In the genomic region with DNA sequence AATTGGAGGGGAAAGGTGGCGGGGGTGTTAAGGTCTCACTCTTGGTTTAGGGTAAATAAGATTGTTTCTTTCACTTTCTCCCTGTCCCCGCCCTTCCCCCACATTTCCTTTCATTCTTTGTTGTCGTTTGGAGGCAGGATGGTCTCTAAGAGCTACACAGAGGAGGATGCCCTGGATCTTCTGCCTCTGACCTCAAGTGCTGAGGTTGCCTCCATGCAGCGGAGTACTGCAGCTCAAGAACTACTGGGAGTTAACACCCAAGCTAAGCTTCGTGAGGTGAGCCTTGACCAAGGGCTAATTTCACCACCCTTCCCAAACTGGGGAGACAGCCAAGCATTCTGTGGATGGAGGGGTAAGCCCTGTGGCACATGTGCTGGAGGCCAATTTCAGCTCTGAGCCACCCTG, we compare ENCODE assay signal across 8 mouse cellular contexts. TPM values are rescaled to one million over a fixed set of nuclear protein-coding genes. Genes with fewer than 3 reads are reported as not detected.
DNase-seq lines count a peak whose midpoint lies in the region; ATAC-seq and TF ChIP-seq lines count a peak whose summit lies in the region.

No protein-coding gene starts in this region.

- TF ChIP-seq CTCF in Patski (IDR thresholded peaks at IDR 0.05), result no peak

- no peak for DNase-seq in kidney, postnatal 14 days
- DNase-seq in Patski (ENCODE audit: low read depth, low spot score), result peak; percentile 43
- no peak for DNase-seq in limb, embryonic 10.5 days (ENCODE audit: low spot score)
- DNase-seq in splenic B cell, adult 2 months (ENCODE audit: low read depth, low spot score), result peak; percentile 36
- no peak for DNase-seq in neural tube, embryonic 10.5 days (ENCODE audit: extremely low spot score, low spot score)

- H3K27me3 ChIP-seq in kidney, embryonic 15.5 days, result no peaks in the 10 kb centered on the region
- no peaks in the 10 kb centered on the region for H3K27me3 ChIP-seq in Patski
- H3K27me3 ChIP-seq in limb, embryonic 10.5 days (ENCODE audit: low read depth, poor library complexity, severe bottlenecking), result peaks cover 12% of the 10 kb centered on the region; the same call in 1 of the 2 replicates
- no peaks in the 10 kb centered on the region for H3K27me3 ChIP-seq in splenic B cell, adult 2 months (ENCODE audit: control insufficient read depth, insufficient read depth, low read length, poor library complexity, severe bottlenecking)
- no peaks in the 10 kb centered on the region for H3K27me3 ChIP-seq in forebrain, embryonic 16.5 days (replicated peaks; ENCODE audit: control insufficient read depth, insufficient read depth, low read length)

- in situ Hi-C loops in Patski (cut with MboI; ENCODE audit: low pct_unique_long_range_greater_than_20kb), result loop anchor here (5.0 kb wide), 1 partner anchor 55 kb away; no protein-coding TSS in a partner anchor

- peaks cover 72% of the 10 kb centered on the region for H3K4me1 ChIP-seq in kidney, embryonic 15.5 days
- peaks cover 48% of the 10 kb centered on the region for H3K4me1 ChIP-seq in limb, embryonic 10.5 days
- H3K4me1 ChIP-seq in forebrain, embryonic 16.5 days (replicated peaks; ENCODE audit: control insufficient read depth, insufficient read depth, low read length), result peaks cover 14% of the 10 kb centered on the region

- no peak for ATAC-seq in kidney, embryonic 15.5 days (replicated peaks; ENCODE audit: low FRiP score)
- ATAC-seq in Patski, result no peak
- ATAC-seq in cerebellum, adult (ENCODE audit: insufficient number of reproducible peaks, low FRiP score, low TSS enrichment), result no peak
- no peak for ATAC-seq in forebrain, embryonic 16.5 days

- no peak overlapping the region for H3K4me2 ChIP-seq in kidney, embryonic 15.5 days
- no peak overlapping the region for H3K4me2 ChIP-seq in forebrain, embryonic 16.5 days (ENCODE audit: low read length)

- CTCF ChIA-PET in Patski (lab: Charles Lee), result interaction anchor here (1.0 to 3.7 kb wide), 7 partner anchors 11 to 122 kb away, joined by 3 to 18 read pairs (median 3); no protein-coding TSS in a partner anchor

- no peaks in the 10 kb centered on the region for H3K9me3 ChIP-seq in kidney, embryonic 15.5 days (replicated peaks)
- no peaks in the 10 kb centered on the region for H3K9me3 ChIP-seq in limb, embryonic 10.5 days (replicated peaks)
- H3K9me3 ChIP-seq in forebrain, embryonic 16.5 days (ENCODE audit: control insufficient read depth, low read length), result no peaks in the 10 kb centered on the region

- H3K27ac ChIP-seq in kidney, embryonic 15.5 days, result peak overlapping the region; percentile 85
- peak overlapping the region; percentile 53; the same call in 1 of the 2 replicates for H3K27ac ChIP-seq in limb, embryonic 10.5 days
- H3K27ac ChIP-seq in forebrain, embryonic 16.5 days (ENCODE audit: low read length), result no peak overlapping the region

- H3K9ac ChIP-seq in kidney, embryonic 15.5 days, result no peak overlapping the region
- no peak overlapping the region for H3K9ac ChIP-seq in forebrain, embryonic 16.5 days (replicated peaks; ENCODE audit: low read depth, low read length)

- POLR2A ChIA-PET in Patski (lab: Charles Lee), result interaction anchor here (0.9 to 2.6 kb wide), 4 partner anchors 11 to 110 kb away, joined by 3 to 10 read pairs (median 3); a partner anchor contains a TSS

- H3K4me3 ChIP-seq in kidney, embryonic 15.5 days (replicated peaks), result no peak overlapping the region
- H3K4me3 ChIP-seq in limb, embryonic 10.5 days, result no peak overlapping the region
- H3K4me3 ChIP-seq in forebrain, embryonic 16.5 days (replicated peaks; ENCODE audit: low read length), result no peak overlapping the region

- 45% methylated on average over 5 of the region's 5 CpGs for WGBS in kidney, embryonic 15.5 days
- 54% methylated on average over 5 of the region's 5 CpGs for WGBS in limb, embryonic 10.5 days
- WGBS in forebrain, embryonic 16.5 days, result 61% methylated on average over 5 of the region's 5 CpGs

- no peaks in the 10 kb centered on the region for H3K36me3 ChIP-seq in kidney, embryonic 15.5 days
- H3K36me3 ChIP-seq in limb, embryonic 10.5 days, result no peaks in the 10 kb centered on the region
- no peaks in the 10 kb centered on the region for H3K36me3 ChIP-seq in splenic B cell, adult 2 months (ENCODE audit: control insufficient read depth, insufficient read depth, low read length, poor library complexity, severe bottlenecking)
- no peaks in the 10 kb centered on the region for H3K36me3 ChIP-seq in forebrain, embryonic 16.5 days (ENCODE audit: control insufficient read depth, insufficient read depth)

RNA-seq across cellular contexts. Expression of a gene that starts 12.2 kb away (rescaled TPM):
- 137 and 148 TPM in 2 replicates for polyA plus RNA-seq in kidney, embryonic 15.5 days (2015; fragmentation: Nextera tagmentation; extraction: Ambion mirVana)
- polyA plus RNA-seq in Patski (2021), result 298 TPM
- 22.5 and 33.2 TPM in 2 replicates for polyA plus RNA-seq in limb, embryonic 10.5 days (2016; fragmentation: Nextera tagmentation; extraction: Ambion mirVana)
- 78.4 and 101 TPM in 2 replicates for polyA plus RNA-seq in forebrain, embryonic 16.5 days (2015; fragmentation: Nextera tagmentation; extraction: Ambion mirVana)

Comparison
In these comparisons a context has a peak if more than half of its experiments do, and no peak if none do; other contexts are left out.
1. DNase-seq: peak in Patski (single experiment) and splenic B cell, adult 2 months (single experiment); none in kidney, postnatal 14 days (single experiment), limb, embryonic 10.5 days (single experiment) and neural tube, embryonic 10.5 days (single experiment).